8 mouse cellular contexts compared by ENCODE assay signal in genomic region chr2:34519525-34519924, GRCm38 (mm10).
DNase-seq lines count a peak whose midpoint lies in the region; TF ChIP-seq lines count a peak whose summit lies in the region.

No protein-coding gene starts in this region.

- H3K27ac ChIP-seq in thymus, adult 2 months (ENCODE audit: control insufficient read depth, insufficient read depth, low read length), result no peak overlapping the region

- TF ChIP-seq POLR2A in thymus, adult 2 months (IDR thresholded peaks at IDR 0.05; ENCODE audit: control insufficient read depth, extremely low read depth, insufficient read depth, low read length, poor library complexity), result no peak

- WGBS in thymus, adult 2 months, result 84% methylated on average over 6 of the region's 6 CpGs

- no peaks in the 10 kb centered on the region for H3K36me3 ChIP-seq in thymus, adult 2 months (ENCODE audit: control insufficient read depth, insufficient read depth, low read length)

- H3K4me1 ChIP-seq in thymus, adult 2 months (replicated peaks; ENCODE audit: control insufficient read depth, insufficient read depth, low read length), result no peaks in the 10 kb centered on the region

- no peak for TF ChIP-seq CTCF in thymus, adult 2 months (IDR thresholded peaks at IDR 0.05; ENCODE audit: borderline replicate concordance, control insufficient read depth, extremely low read depth, insufficient read depth, low read length, poor library complexity)

- H3K4me3 ChIP-seq in thymus, adult 2 months (ENCODE audit: control insufficient read depth, insufficient read depth, low read length), result no peak overlapping the region

- H3K27me3 ChIP-seq in thymus, adult 2 months (ENCODE audit: control insufficient read depth, insufficient read depth, low read length), result no peaks in the 10 kb centered on the region

- DNase-seq in cerebellum, postnatal 14 days, result peak; percentile 21 to 35
- DNase-seq in cerebellum, adult 8-10 months, result no peak
- peak; percentile 24 for DNase-seq in thymus, adult 2 months
- DNase-seq in thymus, adult 18-20 months, result no peak
- peak; percentile 42 for DNase-seq in embryo, embryonic 9.5 days (ENCODE audit: extremely low spot score)
- DNase-seq in kidney, postnatal 36 days, result peak; percentile 51 to 78
- DNase-seq in lung, postnatal 10 days, result peak; percentile 72
- peak; percentile 14 for DNase-seq in skeletal muscle tissue, adult 2 months (ENCODE audit: low read depth, low spot score)

Comparison
In these comparisons a context has a peak if more than half of its experiments do, and no peak if none do; other contexts are left out.
1. DNase-seq: peak in cerebellum, postnatal 14 days (2 of 2), thymus, adult 2 months (single experiment), embryo, embryonic 9.5 days (single experiment), kidney, postnatal 36 days (2 of 2), lung, postnatal 10 days (single experiment) and skeletal muscle tissue, adult 2 months (single experiment); none in cerebellum, adult 8-10 months (single experiment) and thymus, adult 18-20 months (0 of 2).